Mouse (Mus musculus) neural tube, embryonic 14.5 days (tissue): ENCODE results near the gene Zdhhc6. TPM values are rescaled to one million over a fixed set of nuclear protein-coding genes. Genes with fewer than 3 reads are reported as not detected.

Source experiments
- ATAC-seq: fragments of 200-750 bp; cut with Nextera tagmentation; 2 replicates; pipeline ENCODE4 v1.8.0; 2017; ENCODE audit warnings: low read depth, mild to moderate bottlenecking, moderate TSS enrichment, moderate library complexity
- H3K27ac ChIP-seq: fragments of 300-500 bp; sonication (generic); 2 replicates; pipeline ENCODE4 v1.5.1; 2014; ENCODE audit warnings: low read depth, mild to moderate bottlenecking, control low read depth, low read length, moderate library complexity, mixed read lengths
- H3K27me3 ChIP-seq: fragments of 300-500 bp; sonication (generic); 2 replicates; pipeline ENCODE4 v1.6.1; 2014; ENCODE audit warnings: low read length; ENCODE audit not compliant: control insufficient read depth, insufficient read depth
- H3K36me3 ChIP-seq: fragments of 300-500 bp; sonication (generic); 2 replicates; pipeline ENCODE4 v1.6.1; 2014; ENCODE audit warnings: low read length, mixed read lengths; ENCODE audit not compliant: control insufficient read depth, insufficient read depth
- H3K4me1 ChIP-seq: fragments of 300-500 bp; sonication (generic); 2 replicates; pipeline ENCODE4 v1.6.1; 2014; ENCODE audit warnings: low read length; ENCODE audit not compliant: control insufficient read depth, insufficient read depth
- H3K4me2 ChIP-seq: fragments of 300-500 bp; sonication (generic); 2 replicates; pipeline ENCODE4 v1.6.1; 2014; ENCODE audit warnings: mild to moderate bottlenecking, low read depth, low read length, control low read depth
- H3K4me3 ChIP-seq: fragments of 300-500 bp; sonication (generic); 2 replicates; pipeline ENCODE4 v1.5.1; 2014; ENCODE audit warnings: low read depth, low read length, control low read depth, mixed read lengths
- H3K9ac ChIP-seq: fragments of 300-500 bp; sonication (generic); replicated peaks from 2 replicates; pipeline ENCODE4 v1.6.1; 2014; ENCODE audit warnings: low read depth, mild to moderate bottlenecking, control low read depth, low read length, mixed read lengths
- H3K9me3 ChIP-seq: fragments of 300-500 bp; sonication (generic); 2 replicates; pipeline ENCODE4 v1.6.1; 2016; ENCODE audit warnings: low read length; ENCODE audit not compliant: control insufficient read depth
- WGBS: fragments of 180-500 bp; shearing (Covaris S2); extraction: QIAGEN DNeasy Blood & Tissue Kit; methylation state at CpG from one replicate; pipeline ENCODE4 v1.1.7; 2014; 5-methylcytosine and 5-hydroxymethylcytosine counted together
- polyA plus RNA-seq: library from polyadenylated mRNA; unstranded; fragments of >200 nt; fragmentation: Nextera tagmentation; extraction: Ambion mirVana; gene quantifications from 2 replicates; pipeline ENCODE4 v1.2.1, GENCODE M21; 2014

Gene Zdhhc6
- polyA plus RNA-seq, 1 experiment from 2014 or later: 68.3 TPM

DNA sequence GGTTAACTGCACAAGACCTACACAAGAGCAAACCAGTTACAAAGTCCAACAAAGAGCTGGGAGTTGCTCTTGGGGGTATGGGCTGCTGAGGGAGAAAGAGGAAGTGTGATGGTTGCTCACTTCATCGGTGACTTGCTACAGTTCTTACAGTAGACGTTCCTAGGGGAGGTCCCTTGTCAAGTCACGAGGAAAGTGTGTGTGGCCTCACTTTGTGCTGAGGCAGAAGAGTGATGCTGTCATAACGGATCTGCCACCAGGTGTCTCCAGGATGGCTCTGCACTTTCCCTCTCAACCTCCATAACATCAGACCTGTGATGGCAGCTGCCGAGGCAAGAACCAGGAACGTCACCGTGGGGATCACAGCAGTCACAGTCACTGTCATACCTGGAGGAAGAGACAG, 88.7 kb downstream of the Zdhhc6 start:
- 85% methylated on average over 7 of the region's 7 CpGs for WGBS
- Histone ChIP-seq H3K27ac (no peak overlapping the region), H3K4me3 (no peak overlapping the region), H3K4me1 (no peaks in the 10 kb centered on the region), H3K36me3 (no peaks in the 10 kb centered on the region), H3K9me3 (no peaks in the 10 kb centered on the region), H3K4me2 (no peak overlapping the region), H3K9ac (no peak overlapping the region), H3K27me3 (no peaks in the 10 kb centered on the region)
- ATAC-seq: no peak

DNA sequence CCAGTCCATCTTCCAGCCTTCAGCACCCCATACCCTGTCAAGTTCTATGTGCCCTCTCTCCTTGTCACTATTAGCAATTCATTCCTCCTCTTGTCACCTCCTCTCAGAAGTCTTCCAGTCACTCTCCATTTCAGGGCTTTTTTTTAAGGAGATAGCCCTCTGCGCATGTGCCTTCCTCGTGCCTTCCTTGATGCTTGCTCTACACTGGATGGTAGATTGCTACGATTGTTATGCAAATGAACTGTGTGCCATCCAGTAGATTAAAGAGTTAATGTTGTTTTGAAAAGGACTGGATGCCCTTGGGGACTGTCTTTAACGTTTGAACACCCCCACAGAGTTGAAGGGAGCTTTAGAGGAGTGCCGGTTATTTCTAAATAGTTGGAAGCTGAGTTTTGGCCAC, 89.2 kb downstream of the Zdhhc6 start:
- Histone ChIP-seq H3K36me3 (no peaks in the 10 kb centered on the region), H3K4me1 (no peaks in the 10 kb centered on the region), H3K9ac (no peak overlapping the region), H3K4me3 (no peak overlapping the region), H3K9me3 (no peaks in the 10 kb centered on the region), H3K27me3 (no peaks in the 10 kb centered on the region), H3K27ac (no peak overlapping the region), H3K4me2 (no peak overlapping the region)
- whole genome bisulfite sequencing: 60% methylated on average over 5 of the region's 5 CpGs
- ATAC-seq: no peak

DNA sequence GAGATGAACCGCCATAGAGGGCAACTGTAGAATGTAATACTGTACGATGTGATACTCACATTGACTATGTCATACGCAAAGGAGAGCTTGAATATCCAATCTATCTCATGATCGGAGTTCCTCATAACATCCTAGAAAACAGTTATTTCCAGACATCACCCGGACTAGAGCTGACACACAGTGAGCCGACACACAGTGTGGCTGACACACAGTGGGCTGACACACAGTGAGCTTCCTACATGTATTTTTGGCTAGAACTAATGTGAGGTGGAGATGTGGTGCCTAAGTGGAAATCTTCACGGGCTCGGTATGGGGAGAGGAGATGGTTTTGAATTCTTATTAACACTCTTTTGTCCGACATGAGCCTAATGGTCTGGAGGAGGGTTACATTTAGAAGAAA, 93.6 kb downstream of the Zdhhc6 start:
- WGBS: 95% methylated on average over 9 of the region's 9 CpGs

More for the DNA sequence above, 93.6 kb downstream of the Zdhhc6 start:
- no peak overlapping the region for H3K9ac ChIP-seq
- H3K4me1 ChIP-seq: no peaks in the 10 kb centered on the region
- H3K27me3 ChIP-seq: no peaks in the 10 kb centered on the region
- no peak overlapping the region for H3K4me2 ChIP-seq
- no peaks in the 10 kb centered on the region for H3K9me3 ChIP-seq
- H3K27ac ChIP-seq: no peak overlapping the region
- no peaks in the 10 kb centered on the region for H3K36me3 ChIP-seq
- H3K4me3 ChIP-seq: no peak overlapping the region
- no peak for ATAC-seq

Other genes starting within 250 kb of the Zdhhc6 start
- gene Gpam, start 188.8 kb downstream of the Zdhhc6 start, polyA plus RNA-seq: 22.7 and 28.6 TPM in 2 replicates
- gene Tectb, start 135.3 kb downstream of the Zdhhc6 start, polyA plus RNA-seq: 0.12 TPM in 1 of 2 replicates, not detected in the other
- 0.05 TPM in 1 of 2 replicates, not detected in the other for gene Gucy2g, start 74.8 kb downstream of the Zdhhc6 start, polyA plus RNA-seq
- 14.6 and 19.7 TPM in 2 replicates for gene Acsl5, start 64.1 kb downstream of the Zdhhc6 start, polyA plus RNA-seq
- 33.4 and 35.7 TPM in 2 replicates for gene Vti1a, start 263 bp upstream of the Zdhhc6 start, polyA plus RNA-seq